24 mouse cellular contexts compared by ENCODE assay signal in the genomic region with DNA sequence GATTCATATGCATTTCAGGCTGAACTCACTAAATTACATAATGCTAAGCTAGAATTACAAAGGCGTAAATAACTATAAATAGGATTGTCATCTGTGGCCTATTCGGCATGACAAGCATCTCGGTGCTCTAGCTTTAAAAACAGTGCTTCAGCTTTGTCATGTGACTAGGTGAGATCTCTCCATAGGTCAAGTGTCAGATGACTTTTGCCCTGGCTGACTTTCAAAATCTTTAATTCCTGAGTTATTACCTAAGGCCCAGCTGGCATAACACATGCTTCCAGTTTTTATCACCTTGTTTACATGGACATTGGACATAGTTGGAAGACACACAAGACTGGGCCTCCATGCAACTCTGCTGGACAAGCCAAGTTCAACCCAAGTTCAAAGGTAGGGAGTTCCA. TPM values are rescaled to one million over a fixed set of nuclear protein-coding genes. Genes with fewer than 3 reads are reported as not detected.
DNase-seq lines count a peak whose midpoint lies in the region; TF ChIP-seq lines count a peak whose summit lies in the region.
"Had no signal": no experiment of that assay in that cellular context is flagged by ENCODE, and none has a peak within 500 bp of the region (broad histone marks: within the 10 kb centered on the region; RNA-seq: fewer than 3 reads in every experiment).

No protein-coding gene starts in this region.

- no peak overlapping the region for H3K4me3 ChIP-seq in liver, adult 2 months (ENCODE audit: insufficient read depth, low read depth, low read length)
- H3K4me3 ChIP-seq: embryonic facial prominence, embryonic 12.5 days; megakaryocyte, embryonic 14.5 days had no signal

- peaks cover 6% of the 10 kb centered on the region; the same call in 1 of the 2 replicates for H3K4me1 ChIP-seq in liver, adult 2 months (ENCODE audit: control insufficient read depth, insufficient read depth, low read length)
- H3K4me1 ChIP-seq: embryonic facial prominence, embryonic 12.5 days; megakaryocyte, embryonic 14.5 days had no signal

- no peaks in the 10 kb centered on the region for H3K36me3 ChIP-seq in liver, adult 2 months (ENCODE audit: control insufficient read depth, insufficient read depth, low read length)
- H3K36me3 ChIP-seq: embryonic facial prominence, embryonic 12.5 days had no signal

- 22% methylated on average over 3 of the region's 3 CpGs for WGBS in liver, adult 2 months

- no peaks in the 10 kb centered on the region for H3K79me2 ChIP-seq in liver, adult 2 months (ENCODE audit: control insufficient read depth, insufficient read depth, low read length)

- DNase-seq in adrenal gland, adult 8-10 months: peak; percentile 4
- no peak for DNase-seq in adrenal gland, adult 18-20 months (ENCODE audit: low spot score in 2 of 2)
- DNase-seq in heart, adult 9 months (ENCODE audit: low spot score in 2 of 2): peak; percentile 51 to 75
- no peak for DNase-seq in heart, postnatal 36 days
- DNase-seq in liver, adult 2 months (ENCODE audit: extremely low read depth, low read depth, low spot score): peak; percentile 100
- DNase-seq in liver: no peak
- DNase-seq in lung, postnatal 14 days: peak; percentile 58
- no peak for DNase-seq in cerebellum, adult 11 months
- DNase-seq: cerebellum, adult 2 months; right cerebral cortex, postnatal 14 days; thymus, postnatal 4 days had no signal

- H3K27me3 ChIP-seq in liver, adult 2 months (ENCODE audit: control insufficient read depth, insufficient read depth, low read length): no peaks in the 10 kb centered on the region
- H3K27me3 ChIP-seq: CH12.LX; embryonic facial prominence, embryonic 12.5 days; megakaryocyte, embryonic 14.5 days had no signal

- no peak overlapping the region for H3K9ac ChIP-seq in liver, adult 2 months (ENCODE audit: low read depth, low read length)
- H3K9ac ChIP-seq: embryonic facial prominence, embryonic 12.5 days; hindbrain, embryonic 14.5 days; liver, embryonic 14.5 days had no signal

- TF ChIP-seq CTCF in liver, adult 2 months (IDR thresholded peaks at IDR 0.05; ENCODE audit: low read depth, low read length): no peak

- TF ChIP-seq POLR2A in liver, adult 2 months (IDR thresholded peaks at IDR 0.05; ENCODE audit: extremely low read depth, insufficient read depth, low read length): no peak

- intact Hi-C loops in heart, postnatal 36 days (cut with DNase I): no loop called here

- no peak overlapping the region for H3K27ac ChIP-seq in liver, adult 2 months (replicated peaks; ENCODE audit: insufficient read depth, low read depth, low read length)
- H3K27ac ChIP-seq: embryonic facial prominence, embryonic 12.5 days; hindbrain, embryonic 14.5 days; kidney, postnatal 0 days; liver, embryonic 14.5 days had no signal

RNA-seq across cellular contexts. Expression of a gene that starts 20.3 kb away (rescaled TPM):
- 10 to 100 TPM; 38.2 to 55.3 (median 41.8) TPM for total RNA-seq in adrenal gland, adult 8-10 months (2022)
- 10 to 100 TPM; 36.6 to 74.6 TPM for total RNA-seq in adrenal gland, adult 18-20 months (2021)
- 10 to 100 TPM; 35.1 to 51.7 TPM for total RNA-seq in heart, postnatal 36 days (2021)
- 521 and 532 TPM in 2 replicates for total RNA-seq in liver, adult 2 months (2014; rRNA removed)
- 124 and 141 TPM in 2 replicates for polyA plus RNA-seq in liver, adult 2 months (2012; rRNA removed)
- polyA plus RNA-seq: midbrain, postnatal 0 days; neural tube, embryonic 11.5 days had no signal

RNA-seq across cellular contexts. Expression of a gene that starts 59.4 kb away (rescaled TPM):
- total RNA-seq in adrenal gland, adult 8-10 months (2022): under 1 TPM in 1 of 4 experiments, not detected in 3; 0.19 TPM
- total RNA-seq in adrenal gland, adult 18-20 months (2021): not detected
- total RNA-seq in heart, postnatal 36 days (2021): not detected
- not detected in 2 replicates for total RNA-seq in liver, adult 2 months (2014; rRNA removed)
- polyA plus RNA-seq in liver, adult 2 months (2012; rRNA removed): 0.06 TPM in 1 of 2 replicates, not detected in the other
- total RNA-seq: CH12.LX; common myeloid progenitor, adult 5-6 weeks; layer of hippocampus, postnatal 14 days; left cerebral cortex, postnatal 25 days; midbrain, postnatal 0 days had no signal
- polyA plus RNA-seq: brain, embryonic 14.5 days; cerebellum, adult 2 months; embryonic facial prominence, embryonic 12.5 days; heart, embryonic 14.5 days; hindbrain, embryonic 14.5 days; kidney, postnatal 0 days; liver, embryonic 14.5 days; midbrain, postnatal 0 days; neural tube, embryonic 11.5 days had no signal

Comparison
In these comparisons a context has a peak if more than half of its experiments do, and no peak if none do; other contexts are left out.
1. DNase-seq: peak in adrenal gland, adult 8-10 months (single experiment), heart, adult 9 months (2 of 2), liver, adult 2 months (single experiment) and lung, postnatal 14 days (single experiment); none in adrenal gland, adult 18-20 months (0 of 2), heart, postnatal 36 days (0 of 2), liver (single experiment) and cerebellum, adult 11 months (single experiment).